Mouse (Mus musculus) cortical plate, adult 2 months (tissue): ENCODE results near the gene Apeh.

Experiments used
- CTCF ChIP-seq: fragments of 200-500 bp; IDR thresholded peaks from 2 replicates; pipeline ENCODE4 v1.5.1; 2011; ENCODE audit warnings: mild to moderate bottlenecking, control low read depth, low read length; ENCODE audit not compliant: insufficient read depth; ENCODE audit errors: extremely low read depth
- POLR2A ChIP-seq: fragments of 200-500 bp; IDR thresholded peaks from 2 replicates; pipeline ENCODE4 v1.6.1; 2011; ENCODE audit warnings: mild to moderate bottlenecking, low read length, control low read depth; ENCODE audit not compliant: insufficient read depth; ENCODE audit errors: extremely low read depth

DNA sequence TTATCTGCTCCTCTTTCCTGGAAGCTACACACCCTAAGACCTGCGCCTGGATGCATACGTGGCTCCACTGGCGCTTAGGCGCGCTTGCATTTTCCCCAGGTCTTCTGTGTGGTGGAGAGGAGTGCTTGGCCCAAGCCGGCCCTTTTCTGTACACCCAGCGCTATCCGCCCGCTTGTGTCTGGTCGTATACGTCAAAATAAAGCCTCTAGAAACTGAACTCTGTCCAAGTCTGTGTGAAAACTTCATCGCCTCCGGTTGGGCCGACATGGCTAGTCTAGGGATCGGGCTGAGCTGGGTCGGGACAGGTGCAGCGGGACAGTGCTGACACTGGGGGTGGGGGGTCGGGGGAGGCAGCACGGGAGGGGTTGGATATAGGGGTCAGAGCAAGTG is 45.8 kb downstream of the Apeh start:
- TF ChIP-seq POLR2A (no peak), CTCF (no peak)
